Mouse (Mus musculus) heart, embryonic 11.5 days (tissue): Measurements from ENCODE around the gene Bfsp1. TPM values are rescaled to one million over a fixed set of nuclear protein-coding genes. Genes with fewer than 3 reads are reported as not detected.

Source experiments
- ATAC-seq: fragments of 200-750 bp; cut with Nextera tagmentation; replicated peaks from 2 replicates; pipeline ENCODE4 v1.8.0; 2017; ENCODE audit warnings: moderate library complexity; ENCODE audit not compliant: insufficient number of reproducible peaks, low FRiP score, low TSS enrichment
- H3K27ac ChIP-seq: fragments of 300-500 bp; sonication (generic); 2 replicates; pipeline ENCODE4 v1.5.1; 2014; ENCODE audit warnings: mild to moderate bottlenecking, low read depth, low read length
- H3K27me3 ChIP-seq: fragments of 300-500 bp; sonication (generic); 2 replicates; pipeline ENCODE4 v1.6.1; 2014; ENCODE audit warnings: mild to moderate bottlenecking, low read length, mixed read lengths; ENCODE audit not compliant: control insufficient read depth, insufficient read depth
- H3K36me3 ChIP-seq: fragments of 300-500 bp; sonication (generic); 2 replicates; pipeline ENCODE4 v1.6.1; 2014; ENCODE audit warnings: mild to moderate bottlenecking, low read length, moderate library complexity, mixed read lengths; ENCODE audit not compliant: control insufficient read depth, insufficient read depth
- H3K4me1 ChIP-seq: fragments of 300-500 bp; sonication (generic); 2 replicates; pipeline ENCODE4 v1.6.1; 2014; ENCODE audit warnings: low read length; ENCODE audit not compliant: control insufficient read depth, insufficient read depth
- H3K4me2 ChIP-seq: fragments of 300-500 bp; sonication (generic); 2 replicates; pipeline ENCODE4 v1.6.1; 2014; ENCODE audit warnings: mild to moderate bottlenecking, moderate library complexity
- H3K4me3 ChIP-seq: fragments of 300-500 bp; sonication (generic); 2 replicates; pipeline ENCODE4 v1.5.1; 2014; ENCODE audit warnings: low read depth, low read length
- H3K9ac ChIP-seq: fragments of 300-500 bp; sonication (generic); 2 replicates; pipeline ENCODE4 v1.6.1; 2014; ENCODE audit warnings: mild to moderate bottlenecking, low read depth, low read length, moderate library complexity
- H3K9me3 ChIP-seq: fragments of 300-500 bp; sonication (generic); replicated peaks from 2 replicates; pipeline ENCODE4 v1.6.1; 2016; ENCODE audit warnings: low read length; ENCODE audit not compliant: control insufficient read depth
- WGBS: fragments of 180-500 bp; shearing (Covaris S2); extraction: QIAGEN DNeasy Blood & Tissue Kit; methylation state at CpG from one replicate; pipeline ENCODE4 v1.1.7; 2014; ENCODE audit not compliant: insufficient replicate concordance; 5-methylcytosine and 5-hydroxymethylcytosine counted together
- polyA plus RNA-seq: library from polyadenylated mRNA; unstranded; fragments of >200 nt; fragmentation: Nextera tagmentation; extraction: Ambion mirVana; gene quantifications from 2 replicates; pipeline ENCODE4 v1.2.1, GENCODE M21; 2014

Bfsp1 gene
- polyA plus RNA-seq, 1 experiment from 2014 or later, result 1.5 TPM

- no peaks in the 10 kb centered on the region for H3K9me3 ChIP-seq
- no peak overlapping the region for H3K27ac ChIP-seq
- ATAC-seq, result no peak
- no peak overlapping the region for H3K9ac ChIP-seq
- H3K36me3 ChIP-seq, result no peaks in the 10 kb centered on the region
- no peaks in the 10 kb centered on the region for H3K4me1 ChIP-seq
- 81% methylated on average over 4 of the region's 4 CpGs for WGBS
- no peaks in the 10 kb centered on the region for H3K27me3 ChIP-seq
- H3K4me3 ChIP-seq, result no peak overlapping the region
- no peak overlapping the region for H3K4me2 ChIP-seq
These were observed 67.1 kb downstream of the Bfsp1 start for GRCm38 (mm10) chr2:143795858-143796257.

- WGBS, result 80% methylated on average over 5 of the region's 5 CpGs
- no peak overlapping the region for H3K4me2 ChIP-seq
- ATAC-seq, result no peak
These were observed 73.1 kb downstream of the Bfsp1 start for GRCm38 (mm10) chr2:143789911-143790310.

GRCm38 (mm10) chr2:143780310-143780709 lies 82.7 kb downstream of the Bfsp1 start:
- Histone ChIP-seq H3K27ac (no peak overlapping the region), H3K4me3 (no peak overlapping the region), H3K27me3 (no peaks in the 10 kb centered on the region), H3K9me3 (no peaks in the 10 kb centered on the region), H3K4me1 (no peaks in the 10 kb centered on the region), H3K9ac (no peak overlapping the region), H3K4me2 (no peak overlapping the region), H3K36me3 (no peaks in the 10 kb centered on the region)
- no peak for ATAC-seq
- 80% methylated on average over 2 of the region's 2 CpGs for WGBS

More at GRCm38 (mm10) chr2:143789911-143790310, 73.1 kb downstream of the Bfsp1 start:
- Histone ChIP-seq H3K27ac (no peak overlapping the region), H3K27me3 (no peaks in the 10 kb centered on the region), H3K9me3 (no peaks in the 10 kb centered on the region), H3K36me3 (no peaks in the 10 kb centered on the region), H3K4me1 (no peaks in the 10 kb centered on the region), H3K9ac (no peak overlapping the region), H3K4me3 (no peak overlapping the region)

Other genes with a start within 250 kb of the Bfsp1 start
- 1,059 and 1,185 TPM in 2 replicates for gene Dstn, start 52.1 kb upstream of the Bfsp1 start, polyA plus RNA-seq
- gene Rrbp1, start 148.1 kb upstream of the Bfsp1 start, polyA plus RNA-seq, result 56.4 and 64.8 TPM in 2 replicates
- not detected in 2 replicates for gene Banf2, start 169.9 kb upstream of the Bfsp1 start, polyA plus RNA-seq